Mouse (Mus musculus): ENCODE results near the gene E330009J07Rik. TPM values are rescaled to one million over a fixed set of nuclear protein-coding genes. Genes with fewer than 3 reads are reported as not detected.

Gene E330009J07Rik
- polyA plus RNA-seq, 1 experiment from 2014 or later: 12.6 TPM

GRCm38 (mm10) chr6:40371031-40371430, 64.9 kb downstream of the E330009J07Rik start:
- WGBS: 95% methylated on average over 6 of the region's 6 CpGs

GRCm38 (mm10) chr6:40353360-40353759, 82.6 kb downstream of the E330009J07Rik start:
- no peak for DNase-seq (ENCODE audit: low spot score)
- no peaks in the 10 kb centered on the region for H3K27me3 ChIP-seq (ENCODE audit: control insufficient read depth, insufficient read depth, low read length)
- no peak overlapping the region for H3K4me3 ChIP-seq (ENCODE audit: low read depth, low read length)
- H3K4me2 ChIP-seq (ENCODE audit: low read depth, low read length): no peak overlapping the region
- no peaks in the 10 kb centered on the region for H3K4me1 ChIP-seq (ENCODE audit: control insufficient read depth, insufficient read depth, low read length)
- H3K9me3 ChIP-seq (replicated peaks; ENCODE audit: control insufficient read depth, low read length): no peaks in the 10 kb centered on the region
- no peak for ATAC-seq (replicated peaks; ENCODE audit: insufficient number of reproducible peaks, low FRiP score, low TSS enrichment, low read depth)
- H3K36me3 ChIP-seq (replicated peaks; ENCODE audit: control insufficient read depth, insufficient read depth, low read depth, low read length): no peaks in the 10 kb centered on the region
- no peak overlapping the region for H3K9ac ChIP-seq (replicated peaks; ENCODE audit: low read length)
- no peak overlapping the region for H3K27ac ChIP-seq (replicated peaks; ENCODE audit: low read depth, low read length)
- 93% methylated on average over 7 of the region's 7 CpGs for WGBS

More at GRCm38 (mm10) chr6:40371031-40371430, 64.9 kb downstream of the E330009J07Rik start:
- no peak overlapping the region for H3K4me3 ChIP-seq (ENCODE audit: low read depth, low read length)
- DNase-seq (ENCODE audit: low spot score): no peak
- H3K27me3 ChIP-seq (ENCODE audit: control insufficient read depth, insufficient read depth, low read length): no peaks in the 10 kb centered on the region
- no peak overlapping the region for H3K4me2 ChIP-seq (ENCODE audit: low read depth, low read length)
- H3K4me1 ChIP-seq (ENCODE audit: control insufficient read depth, insufficient read depth, low read length): no peaks in the 10 kb centered on the region
- no peak for ATAC-seq (replicated peaks; ENCODE audit: insufficient number of reproducible peaks, low FRiP score, low TSS enrichment, low read depth)
- H3K9me3 ChIP-seq (replicated peaks; ENCODE audit: control insufficient read depth, low read length): no peaks in the 10 kb centered on the region
- no peak overlapping the region for H3K27ac ChIP-seq (replicated peaks; ENCODE audit: low read depth, low read length)
- no peaks in the 10 kb centered on the region for H3K36me3 ChIP-seq (replicated peaks; ENCODE audit: control insufficient read depth, insufficient read depth, low read depth, low read length)
- H3K9ac ChIP-seq (replicated peaks; ENCODE audit: low read length): no peak overlapping the region

Other genes with a start within 250 kb of the E330009J07Rik start
- gene Agk, start 111.0 kb downstream of the E330009J07Rik start, polyA plus RNA-seq (2014; fragmentation: Nextera tagmentation; extraction: Ambion mirVana): 49.9 and 50.1 TPM in 2 replicates
- not detected in 2 replicates for gene Wee2, start 3.0 kb upstream of the E330009J07Rik start, polyA plus RNA-seq (2014; fragmentation: Nextera tagmentation; extraction: Ambion mirVana)
- 174 and 202 TPM in 2 replicates for gene Ssbp1, start 35.2 kb upstream of the E330009J07Rik start, polyA plus RNA-seq (2014; fragmentation: Nextera tagmentation; extraction: Ambion mirVana)
- not detected in 2 replicates for gene Tas2r137, start 55.1 kb upstream of the E330009J07Rik start, polyA plus RNA-seq (2014; fragmentation: Nextera tagmentation; extraction: Ambion mirVana)
- gene Tas2r108, start 57.4 kb upstream of the E330009J07Rik start, polyA plus RNA-seq (2014; fragmentation: Nextera tagmentation; extraction: Ambion mirVana): 0.21 TPM in 1 of 2 replicates, not detected in the other
- gene Prss37, start 83.4 kb upstream of the E330009J07Rik start, polyA plus RNA-seq (2014; fragmentation: Nextera tagmentation; extraction: Ambion mirVana): not detected in 2 replicates
- 0.06 and 0.13 TPM in 2 replicates for gene Olfr461, start 118.9 kb upstream of the E330009J07Rik start, polyA plus RNA-seq (2014; fragmentation: Nextera tagmentation; extraction: Ambion mirVana)
- not detected in 2 replicates for gene Olfr460, start 133.4 kb upstream of the E330009J07Rik start, polyA plus RNA-seq (2014; fragmentation: Nextera tagmentation; extraction: Ambion mirVana)
- 0.74 and 1.5 TPM in 2 replicates for gene Clec5a, start 149.7 kb upstream of the E330009J07Rik start, polyA plus RNA-seq (2014; fragmentation: Nextera tagmentation; extraction: Ambion mirVana)
- gene Tas2r138, start 177.2 kb upstream of the E330009J07Rik start, polyA plus RNA-seq (2014; fragmentation: Nextera tagmentation; extraction: Ambion mirVana): not detected in 2 replicates
- gene Mgam, start 192.7 kb upstream of the E330009J07Rik start, polyA plus RNA-seq (2014; fragmentation: Nextera tagmentation; extraction: Ambion mirVana): not detected in 2 replicates

All from embryonic facial prominence, embryonic 11.5 days (tissue).